In the genomic region with DNA sequence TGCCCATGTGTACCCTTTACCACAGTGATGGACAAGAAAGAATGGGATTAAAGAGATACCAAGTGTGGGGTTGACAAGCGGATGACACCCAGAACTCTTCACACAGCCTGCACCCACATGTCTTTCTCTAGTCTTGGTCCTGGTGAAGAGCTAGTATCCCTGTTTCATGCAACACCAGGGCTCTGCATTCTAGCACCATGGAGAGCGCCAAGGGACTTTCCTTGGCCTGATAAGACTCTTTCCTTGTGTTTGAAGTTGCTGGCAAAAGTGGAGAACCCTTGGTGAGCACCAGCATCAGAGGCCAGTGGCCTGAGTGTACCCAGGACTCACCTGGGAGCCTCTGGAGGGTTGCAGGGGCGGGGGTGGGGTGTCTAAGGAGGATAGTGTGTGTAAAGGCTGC, we compare ENCODE assay signal across 10 mouse cellular contexts.
A peak's percentile ranks its signal among the peaks of the same experiment; 100 is the strongest.
DNase-seq lines count a peak whose midpoint lies in the region.
"Had no signal": no experiment of that assay in that cellular context is flagged by ENCODE, and none has a peak within 500 bp of the region (broad histone marks: within the 10 kb centered on the region; RNA-seq: fewer than 3 reads in every experiment).

No protein-coding gene starts in this region.

- no peaks in the 10 kb centered on the region for H3K36me3 ChIP-seq in limb, embryonic 10.5 days
- H3K36me3 ChIP-seq: embryonic facial prominence, embryonic 13.5 days; lung, embryonic 15.5 days; stomach, embryonic 15.5 days had no signal

- DNase-seq in kidney, adult 9 months, result peak; percentile 2
- no peak for DNase-seq in kidney, adult 11 months
- DNase-seq in A20 (ENCODE audit: low read depth, low spot score), result peak; percentile 18
- DNase-seq in R1 (ENCODE audit: low read depth, low spot score), result peak; percentile 72
- DNase-seq in limb, embryonic 10.5 days (ENCODE audit: low spot score), result peak; percentile 53
- DNase-seq in thymus, postnatal 36 days, result no peak
- no peak for DNase-seq in lung, postnatal 25 days (ENCODE audit: low spot score)

- H3K4me3 ChIP-seq in limb, embryonic 10.5 days, result no peak overlapping the region
- H3K4me3 ChIP-seq: embryonic facial prominence, embryonic 13.5 days; lung, embryonic 15.5 days; stomach, embryonic 15.5 days had no signal

- no peaks in the 10 kb centered on the region for H3K9me3 ChIP-seq in limb, embryonic 10.5 days (replicated peaks)
- H3K9me3 ChIP-seq: embryonic facial prominence, embryonic 13.5 days; lung, embryonic 15.5 days; stomach, embryonic 15.5 days had no signal

- H3K27me3 ChIP-seq in limb, embryonic 10.5 days (ENCODE audit: low read depth, poor library complexity, severe bottlenecking), result no peaks in the 10 kb centered on the region
- H3K27me3 ChIP-seq: lung, embryonic 15.5 days; stomach, embryonic 15.5 days had no signal

- no peak overlapping the region for H3K27ac ChIP-seq in limb, embryonic 10.5 days
- H3K27ac ChIP-seq: embryonic facial prominence, embryonic 13.5 days; lung, embryonic 15.5 days; stomach, embryonic 15.5 days had no signal

- 38% methylated on average over 3 of the region's 3 CpGs for WGBS in limb, embryonic 10.5 days

- H3K4me1 ChIP-seq in limb, embryonic 10.5 days, result no peaks in the 10 kb centered on the region
- H3K4me1 ChIP-seq: embryonic facial prominence, embryonic 13.5 days; lung, embryonic 15.5 days; stomach, embryonic 15.5 days had no signal

Comparison
In these comparisons a context has a peak if more than half of its experiments do, and no peak if none do; other contexts are left out.
1. DNase-seq: peak in kidney, adult 9 months (single experiment), A20 (single experiment), R1 (single experiment) and limb, embryonic 10.5 days (single experiment); none in kidney, adult 11 months (single experiment), thymus, postnatal 36 days (0 of 2) and lung, postnatal 25 days (single experiment).